Comparison of ENCODE assay signal across 32 mouse cellular contexts in the genomic region with DNA sequence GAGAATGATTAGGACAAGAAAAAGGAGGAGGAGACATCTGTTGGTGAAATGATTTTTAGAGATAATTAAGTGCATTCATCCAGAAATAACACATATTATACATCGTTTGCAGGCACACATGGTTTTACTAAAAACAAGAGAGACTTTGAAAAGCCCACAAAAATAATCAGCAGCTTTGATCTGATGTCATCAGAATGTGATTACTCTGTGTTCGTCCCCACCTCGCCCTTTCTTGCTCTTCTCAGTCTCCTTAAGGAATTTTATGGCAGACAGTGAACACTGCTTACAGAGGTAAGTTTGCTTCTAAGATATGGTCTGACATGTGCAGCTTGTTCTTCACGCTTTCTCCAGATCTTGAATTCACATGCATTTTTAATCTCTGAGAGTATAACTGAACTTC.
DNase-seq lines count a peak whose midpoint lies in the region; ATAC-seq and TF ChIP-seq lines count a peak whose summit lies in the region.
"Had no signal": no experiment of that assay in that cellular context is flagged by ENCODE, and none has a peak within 500 bp of the region (broad histone marks: within the 10 kb centered on the region; RNA-seq: fewer than 3 reads in every experiment).

No protein-coding gene starts in this region.

- WGBS in embryonic facial prominence, embryonic 11.5 days, result 45% methylated on average over 4 of the region's 4 CpGs
- WGBS in embryonic facial prominence, embryonic 10.5 days, result 38% methylated on average over 4 of the region's 4 CpGs
- WGBS in limb, embryonic 14.5 days, result 27% methylated on average over 4 of the region's 4 CpGs
- 55% methylated on average over 4 of the region's 4 CpGs for WGBS in limb, embryonic 10.5 days
- 15% methylated on average over 4 of the region's 4 CpGs for WGBS in forebrain, embryonic 14.5 days

- no peak overlapping the region for H3K4me3 ChIP-seq in embryonic facial prominence, embryonic 11.5 days (ENCODE audit: low read depth, low read length)
- no peak overlapping the region for H3K4me3 ChIP-seq in embryonic facial prominence, embryonic 10.5 days
- H3K4me3 ChIP-seq in limb, embryonic 14.5 days (replicated peaks; ENCODE audit: low read length), result no peak overlapping the region
- H3K4me3 ChIP-seq in limb, embryonic 10.5 days, result no peak overlapping the region
- no peak overlapping the region for H3K4me3 ChIP-seq in forebrain, embryonic 14.5 days (ENCODE audit: low read depth, low read length)
- H3K4me3 ChIP-seq: hindbrain, embryonic 10.5 days; hindbrain, embryonic 15.5 days; layer of hippocampus, adult 2 months; left cerebral cortex, adult 2 months; limb, embryonic 13.5 days; liver, embryonic 12.5 days; megakaryocyte, embryonic 14.5 days; neural tube, embryonic 15.5 days had no signal

- no peak for TF ChIP-seq POLR2A in limb, embryonic 14.5 days (IDR thresholded peaks at IDR 0.05; ENCODE audit: borderline replicate concordance, extremely low read depth, insufficient read depth, insufficient read length)

- no peak overlapping the region for H3K4me2 ChIP-seq in embryonic facial prominence, embryonic 11.5 days (ENCODE audit: low read depth, low read length)
- H3K4me2 ChIP-seq in limb, embryonic 14.5 days (replicated peaks; ENCODE audit: low read depth, low read length, severe bottlenecking), result no peak overlapping the region
- no peak overlapping the region for H3K4me2 ChIP-seq in forebrain, embryonic 14.5 days (ENCODE audit: low read length)
- H3K4me2 ChIP-seq: hindbrain, embryonic 15.5 days; limb, embryonic 13.5 days; liver, embryonic 12.5 days; neural tube, embryonic 15.5 days had no signal

- no peak overlapping the region for H3K27ac ChIP-seq in embryonic facial prominence, embryonic 11.5 days (replicated peaks; ENCODE audit: low read depth, low read length)
- H3K27ac ChIP-seq in embryonic facial prominence, embryonic 10.5 days (replicated peaks), result no peak overlapping the region
- no peak overlapping the region for H3K27ac ChIP-seq in limb, embryonic 14.5 days (replicated peaks; ENCODE audit: low read depth, low read length)
- H3K27ac ChIP-seq in limb, embryonic 10.5 days, result no peak overlapping the region
- H3K27ac ChIP-seq in forebrain, embryonic 14.5 days (ENCODE audit: low read depth, low read length), result no peak overlapping the region
- H3K27ac ChIP-seq: hindbrain, embryonic 10.5 days; hindbrain, embryonic 15.5 days; layer of hippocampus, adult 2 months; left cerebral cortex, adult 2 months; limb, embryonic 13.5 days; liver, embryonic 12.5 days; neural tube, embryonic 15.5 days; stomach, postnatal 0 days had no signal

- DNase-seq in embryonic facial prominence, embryonic 11.5 days (ENCODE audit: low spot score), result peak; percentile 59
- DNase-seq in embryonic facial prominence, embryonic 10.5 days (ENCODE audit: low spot score), result no peak
- peak; percentile 11 for DNase-seq in limb, embryonic 14.5 days (ENCODE audit: low spot score)
- DNase-seq in limb, embryonic 10.5 days (ENCODE audit: low spot score), result no peak
- DNase-seq in forebrain, embryonic 14.5 days (ENCODE audit: low spot score), result peak; percentile 35
- DNase-seq in telencephalon, adult 2 months (ENCODE audit: low read depth, low spot score), result peak; percentile 2
- DNase-seq in neural tube, embryonic 10.5 days (ENCODE audit: extremely low spot score, low spot score), result no peak
- DNase-seq in MN1 (ENCODE audit: low spot score), result no peak
- DNase-seq: adrenal gland, postnatal 25 days; cerebellum, adult 9-10 months; gastrocnemius, postnatal 10 days; heart, postnatal 14 days; kidney, adult 11 months; kidney, postnatal 25 days; liver, postnatal 0 days; lung, postnatal 4 days; midbrain, embryonic 14.5 days; right cerebral cortex, adult 18-20 months; spleen, adult 18-20 months; thymus, adult 2 months; thymus, postnatal 36 days had no signal

- peak; percentile 70; the same call in 1 of the 2 replicates for ATAC-seq in embryonic facial prominence, embryonic 11.5 days (replicated peaks; ENCODE audit: insufficient number of reproducible peaks, low FRiP score, low TSS enrichment, low read depth)
- no peak for ATAC-seq in limb, embryonic 14.5 days (ENCODE audit: low FRiP score, low read depth)
- no peak for ATAC-seq in forebrain, embryonic 14.5 days
- ATAC-seq: inflammation-experienced regulatory T-cells, adult 6 months; liver, embryonic 12.5 days; liver, postnatal 0 days; lung, postnatal 0 days had no signal

- no peaks in the 10 kb centered on the region for H3K36me3 ChIP-seq in embryonic facial prominence, embryonic 11.5 days (replicated peaks; ENCODE audit: control insufficient read depth, insufficient read depth, low read depth, low read length)
- no peaks in the 10 kb centered on the region for H3K36me3 ChIP-seq in embryonic facial prominence, embryonic 10.5 days (replicated peaks)
- H3K36me3 ChIP-seq in limb, embryonic 14.5 days (ENCODE audit: control insufficient read depth, insufficient read depth, low read length), result no peaks in the 10 kb centered on the region
- H3K36me3 ChIP-seq in limb, embryonic 10.5 days, result no peaks in the 10 kb centered on the region
- no peaks in the 10 kb centered on the region for H3K36me3 ChIP-seq in forebrain, embryonic 14.5 days (ENCODE audit: control insufficient read depth, insufficient read depth, low read length)
- H3K36me3 ChIP-seq: hindbrain, embryonic 10.5 days; hindbrain, embryonic 15.5 days; limb, embryonic 13.5 days; liver, embryonic 12.5 days; neural tube, embryonic 15.5 days had no signal

- H3K9me3 ChIP-seq in embryonic facial prominence, embryonic 11.5 days (replicated peaks; ENCODE audit: control insufficient read depth, low read length), result no peaks in the 10 kb centered on the region
- H3K9me3 ChIP-seq in embryonic facial prominence, embryonic 10.5 days, result no peaks in the 10 kb centered on the region
- no peaks in the 10 kb centered on the region for H3K9me3 ChIP-seq in limb, embryonic 14.5 days (ENCODE audit: control insufficient read depth, low read length)
- H3K9me3 ChIP-seq in limb, embryonic 10.5 days (replicated peaks), result no peaks in the 10 kb centered on the region
- no peaks in the 10 kb centered on the region for H3K9me3 ChIP-seq in forebrain, embryonic 14.5 days (replicated peaks; ENCODE audit: control insufficient read depth, low read length)
- H3K9me3 ChIP-seq: hindbrain, embryonic 10.5 days; hindbrain, embryonic 15.5 days; limb, embryonic 13.5 days; liver, embryonic 12.5 days; neural tube, embryonic 15.5 days had no signal

- H3K4me1 ChIP-seq in embryonic facial prominence, embryonic 11.5 days (ENCODE audit: control insufficient read depth, insufficient read depth, low read length), result no peaks in the 10 kb centered on the region
- H3K4me1 ChIP-seq in embryonic facial prominence, embryonic 10.5 days, result no peaks in the 10 kb centered on the region
- no peaks in the 10 kb centered on the region for H3K4me1 ChIP-seq in limb, embryonic 14.5 days (ENCODE audit: control insufficient read depth, insufficient read depth, low read length)
- H3K4me1 ChIP-seq in limb, embryonic 10.5 days, result no peaks in the 10 kb centered on the region
- no peaks in the 10 kb centered on the region for H3K4me1 ChIP-seq in forebrain, embryonic 14.5 days (ENCODE audit: control insufficient read depth, insufficient read depth, low read length)
- H3K4me1 ChIP-seq: hindbrain, embryonic 15.5 days; limb, embryonic 13.5 days; liver, embryonic 12.5 days; megakaryocyte, embryonic 14.5 days; neural tube, embryonic 15.5 days had no signal

- H3K27me3 ChIP-seq in embryonic facial prominence, embryonic 11.5 days (ENCODE audit: control insufficient read depth, insufficient read depth, low read length), result no peaks in the 10 kb centered on the region
- H3K27me3 ChIP-seq in embryonic facial prominence, embryonic 10.5 days (replicated peaks; ENCODE audit: low read depth, poor library complexity, severe bottlenecking), result no peaks in the 10 kb centered on the region
- no peaks in the 10 kb centered on the region for H3K27me3 ChIP-seq in limb, embryonic 14.5 days (ENCODE audit: control insufficient read depth, insufficient read depth, low read length)
- no peaks in the 10 kb centered on the region for H3K27me3 ChIP-seq in limb, embryonic 10.5 days (ENCODE audit: low read depth, poor library complexity, severe bottlenecking)
- no peaks in the 10 kb centered on the region for H3K27me3 ChIP-seq in forebrain, embryonic 14.5 days (replicated peaks; ENCODE audit: control insufficient read depth, insufficient read depth, low read length)
- H3K27me3 ChIP-seq: hindbrain, embryonic 15.5 days; limb, embryonic 13.5 days; liver, embryonic 12.5 days; megakaryocyte, embryonic 14.5 days; neural tube, embryonic 15.5 days had no signal

- H3K9ac ChIP-seq in embryonic facial prominence, embryonic 11.5 days (replicated peaks; ENCODE audit: low read length), result no peak overlapping the region
- H3K9ac ChIP-seq in limb, embryonic 14.5 days (ENCODE audit: low read depth, low read length, severe bottlenecking), result no peak overlapping the region
- H3K9ac ChIP-seq in forebrain, embryonic 14.5 days (ENCODE audit: low read length), result no peak overlapping the region
- H3K9ac ChIP-seq: hindbrain, embryonic 15.5 days; limb, embryonic 13.5 days; liver, embryonic 12.5 days; liver, postnatal 0 days; neural tube, embryonic 15.5 days had no signal

Comparison
In these comparisons a context has a peak if more than half of its experiments do, and no peak if none do; other contexts are left out.
1. DNase-seq: peak in embryonic facial prominence, embryonic 11.5 days (single experiment), limb, embryonic 14.5 days (single experiment), forebrain, embryonic 14.5 days (single experiment) and telencephalon, adult 2 months (single experiment); none in embryonic facial prominence, embryonic 10.5 days (single experiment), limb, embryonic 10.5 days (single experiment), neural tube, embryonic 10.5 days (single experiment) and MN1 (single experiment).